Comparison of ENCODE assay signal across 29 mouse cellular contexts in genomic region chr7:24619671-24620397, GRCm38 (mm10). TPM values are rescaled to one million over a fixed set of nuclear protein-coding genes. Genes with fewer than 3 reads are reported as not detected.
DNase-seq lines count a peak whose midpoint lies in the region; ATAC-seq and TF ChIP-seq lines count a peak whose summit lies in the region.
"Had no signal": no experiment of that assay in that cellular context is flagged by ENCODE, and none has a peak within 500 bp of the region (broad histone marks: within the 10 kb centered on the region; RNA-seq: fewer than 3 reads in every experiment).

No protein-coding gene starts in this region.

- no peaks in the 10 kb centered on the region for H3K4me1 ChIP-seq in intestine, postnatal 0 days (replicated peaks; ENCODE audit: control insufficient read depth, insufficient read depth, low read length)
- H3K4me1 ChIP-seq in intestine, embryonic 15.5 days (replicated peaks) = no peaks in the 10 kb centered on the region
- H3K4me1 ChIP-seq in lung, postnatal 0 days (ENCODE audit: insufficient read depth, low read depth, low read length) = no peaks in the 10 kb centered on the region
- H3K4me1 ChIP-seq: forebrain, embryonic 15.5 days; heart, embryonic 10.5 days; midbrain, embryonic 15.5 days had no signal

- no peak overlapping the region for H3K4me3 ChIP-seq in intestine, postnatal 0 days (ENCODE audit: low read depth, low read length)
- no peak overlapping the region for H3K4me3 ChIP-seq in intestine, embryonic 15.5 days (replicated peaks)
- no peak overlapping the region for H3K4me3 ChIP-seq in lung, postnatal 0 days (ENCODE audit: low read depth, low read length)
- H3K4me3 ChIP-seq: embryonic facial prominence, embryonic 10.5 days; forebrain, embryonic 15.5 days; heart, embryonic 10.5 days; left cerebral cortex, adult 2 months; midbrain, embryonic 15.5 days had no signal

- H3K4me2 ChIP-seq in intestine, postnatal 0 days (replicated peaks; ENCODE audit: low read depth) = no peak overlapping the region
- no peak overlapping the region for H3K4me2 ChIP-seq in intestine, embryonic 15.5 days (replicated peaks)
- H3K4me2 ChIP-seq in lung, postnatal 0 days (replicated peaks; ENCODE audit: low read depth, low read length) = no peak overlapping the region
- H3K4me2 ChIP-seq: forebrain, embryonic 15.5 days; midbrain, embryonic 15.5 days had no signal

- ATAC-seq in intestine, postnatal 0 days = no peak
- no peak for ATAC-seq in intestine, embryonic 15.5 days
- no peak for ATAC-seq in lung, postnatal 0 days
- ATAC-seq: CD4-positive, CD25-positive, alpha-beta regulatory T cell, adult 4 months; forebrain, embryonic 15.5 days; hindbrain, embryonic 16.5 days; midbrain, embryonic 15.5 days had no signal

- TF ChIP-seq CTCF in intestine, postnatal 0 days (IDR thresholded peaks at IDR 0.05; ENCODE audit: low read depth) = 0 out of 2 replicates have a peak, but pooled peaks have one; percentile 26
- TF ChIP-seq CTCF in lung, postnatal 0 days (IDR thresholded peaks at IDR 0.05) = peak; percentile 9; the same call in 1 of the 2 replicates

- H3K36me3 ChIP-seq in intestine, postnatal 0 days (ENCODE audit: control insufficient read depth, insufficient read depth) = peaks cover 66% of the 10 kb centered on the region
- peaks cover 3% of the 10 kb centered on the region; the same call in 1 of the 2 replicates for H3K36me3 ChIP-seq in intestine, embryonic 15.5 days
- H3K36me3 ChIP-seq in lung, postnatal 0 days (ENCODE audit: insufficient read depth, low read length) = no peaks in the 10 kb centered on the region; the same call in 1 of the 2 replicates
- H3K36me3 ChIP-seq: embryonic facial prominence, embryonic 10.5 days; forebrain, embryonic 15.5 days; heart, embryonic 10.5 days; midbrain, embryonic 15.5 days had no signal

- H3K9me3 ChIP-seq in intestine, postnatal 0 days (ENCODE audit: control insufficient read depth) = 0 out of 2 replicates have a peak, but pooled peaks cover 4% of the 10 kb centered on the region
- no peaks in the 10 kb centered on the region for H3K9me3 ChIP-seq in intestine, embryonic 15.5 days
- H3K9me3 ChIP-seq in lung, postnatal 0 days (ENCODE audit: low read length) = no peaks in the 10 kb centered on the region
- H3K9me3 ChIP-seq: forebrain, embryonic 15.5 days; midbrain, embryonic 15.5 days had no signal

- no peaks in the 10 kb centered on the region for H3K27me3 ChIP-seq in intestine, postnatal 0 days (replicated peaks; ENCODE audit: control insufficient read depth, insufficient read depth, low read length)
- H3K27me3 ChIP-seq in intestine, embryonic 15.5 days (replicated peaks) = no peaks in the 10 kb centered on the region
- H3K27me3 ChIP-seq in lung, postnatal 0 days (replicated peaks; ENCODE audit: insufficient read depth, low read length) = no peaks in the 10 kb centered on the region
- H3K27me3 ChIP-seq: forebrain, embryonic 15.5 days; midbrain, embryonic 15.5 days had no signal

- H3K9ac ChIP-seq in intestine, postnatal 0 days (ENCODE audit: low read depth, low read length) = no peak overlapping the region
- H3K9ac ChIP-seq in intestine, embryonic 15.5 days = no peak overlapping the region
- no peak overlapping the region for H3K9ac ChIP-seq in lung, postnatal 0 days (replicated peaks; ENCODE audit: low read depth)
- H3K9ac ChIP-seq: forebrain, embryonic 15.5 days; midbrain, embryonic 15.5 days had no signal

- whole genome bisulfite sequencing in intestine, postnatal 0 days = 76% methylated on average over 13 of the region's 13 CpGs
- WGBS in intestine, embryonic 15.5 days = 65% methylated on average over 13 of the region's 13 CpGs
- 63% methylated on average over 13 of the region's 13 CpGs for WGBS in lung, postnatal 0 days

- H3K27ac ChIP-seq in intestine, postnatal 0 days (ENCODE audit: low read depth, low read length) = no peak overlapping the region
- no peak overlapping the region for H3K27ac ChIP-seq in intestine, embryonic 15.5 days
- H3K27ac ChIP-seq in lung, postnatal 0 days (ENCODE audit: low read length) = no peak overlapping the region
- H3K27ac ChIP-seq: embryonic facial prominence, embryonic 10.5 days; forebrain, embryonic 15.5 days; heart, embryonic 10.5 days; left cerebral cortex, adult 2 months; macrophage; midbrain, embryonic 15.5 days had no signal

- no peak for TF ChIP-seq EP300 in lung, postnatal 0 days (IDR thresholded peaks at IDR 0.05)

- DNase-seq in lung, postnatal 0 days (ENCODE audit: low spot score) = no peak
- no peak for DNase-seq in lung, postnatal 10 days
- peak; percentile 43 for DNase-seq in testis, postnatal 14 days (ENCODE audit: low spot score)
- DNase-seq in testis, postnatal 10 days (ENCODE audit: low spot score) = no peak
- peak; percentile 91 for DNase-seq in ZHBTc4 (ENCODE audit: low read depth, low spot score)
- DNase-seq in MN1 (ENCODE audit: low spot score) = no peak
- DNase-seq: adrenal gland, postnatal 36 days; cerebellum, postnatal 10 days; kidney, adult 11 months; layer of hippocampus, adult 9-11 months; lung, adult 2 months; right cerebral cortex, postnatal 14 days; thymus, adult 18-20 months had no signal

RNA-seq across cellular contexts. Expression of gene Phldb3, which starts 9.3 kb away (rescaled TPM):
- polyA plus RNA-seq in intestine, postnatal 0 days (2015; fragmentation: Nextera tagmentation; extraction: Ambion mirVana) = 0.65 and 0.85 TPM in 2 replicates
- polyA plus RNA-seq in intestine, embryonic 15.5 days (2015; fragmentation: Nextera tagmentation; extraction: Ambion mirVana) = 0.35 and 0.39 TPM in 2 replicates
- polyA plus RNA-seq in lung, postnatal 0 days (2015; fragmentation: Nextera tagmentation; extraction: Ambion mirVana) = 0.33 and 0.42 TPM in 2 replicates
- polyA plus RNA-seq: embryonic facial prominence, embryonic 10.5 days; forebrain, embryonic 15.5 days; heart, embryonic 10.5 days; hindbrain, embryonic 16.5 days; midbrain, embryonic 15.5 days had no signal

RNA-seq across cellular contexts. Expression of gene Lypd3, which starts 16.5 kb away (rescaled TPM):
- polyA plus RNA-seq in intestine, postnatal 0 days (2015; fragmentation: Nextera tagmentation; extraction: Ambion mirVana) = 0.13 and 0.17 TPM in 2 replicates
- polyA plus RNA-seq in intestine, embryonic 15.5 days (2015; fragmentation: Nextera tagmentation; extraction: Ambion mirVana) = 0.44 and 0.64 TPM in 2 replicates
- polyA plus RNA-seq in lung, postnatal 0 days (2015; fragmentation: Nextera tagmentation; extraction: Ambion mirVana) = not detected in 2 replicates
- polyA plus RNA-seq: CD4-positive, CD25-positive, alpha-beta regulatory T cell, adult 4 months; cortical plate, adult 2 months; macrophage; spleen, adult 2 months had no signal

RNA-seq across cellular contexts. Expression of gene Zfp575, which starts 32.4 kb away (rescaled TPM):
- polyA plus RNA-seq in intestine, postnatal 0 days (2015; fragmentation: Nextera tagmentation; extraction: Ambion mirVana) = 2.1 and 2.2 TPM in 2 replicates
- 3.2 and 3.6 TPM in 2 replicates for polyA plus RNA-seq in intestine, embryonic 15.5 days (2015; fragmentation: Nextera tagmentation; extraction: Ambion mirVana)
- polyA plus RNA-seq in lung, postnatal 0 days (2015; fragmentation: Nextera tagmentation; extraction: Ambion mirVana) = 1.5 TPM in 2 replicates

RNA-seq across cellular contexts. Expression of gene Ethe1, which starts 32.5 kb away (rescaled TPM):
- polyA plus RNA-seq in intestine, postnatal 0 days (2015; fragmentation: Nextera tagmentation; extraction: Ambion mirVana) = 17.9 and 25.4 TPM in 2 replicates
- 35.7 and 36.7 TPM in 2 replicates for polyA plus RNA-seq in intestine, embryonic 15.5 days (2015; fragmentation: Nextera tagmentation; extraction: Ambion mirVana)
- polyA plus RNA-seq in lung, postnatal 0 days (2015; fragmentation: Nextera tagmentation; extraction: Ambion mirVana) = 13.4 and 14.5 TPM in 2 replicates

RNA-seq across cellular contexts. Expression of gene Tex101, which starts 56.6 kb away (rescaled TPM):
- polyA plus RNA-seq in intestine, postnatal 0 days (2015; fragmentation: Nextera tagmentation; extraction: Ambion mirVana) = not detected in 2 replicates
- polyA plus RNA-seq in intestine, embryonic 15.5 days (2015; fragmentation: Nextera tagmentation; extraction: Ambion mirVana) = 0.14 and 0.15 TPM in 2 replicates
- polyA plus RNA-seq in lung, postnatal 0 days (2015; fragmentation: Nextera tagmentation; extraction: Ambion mirVana) = not detected in 2 replicates
- polyA plus RNA-seq: CD4-positive, CD25-positive, alpha-beta regulatory T cell, adult 4 months; cortical plate, adult 2 months; embryonic facial prominence, embryonic 10.5 days; forebrain, embryonic 15.5 days; gonadal fat pad, adult 2 months; heart, embryonic 10.5 days; heart, embryonic 16.5 days; hindbrain, embryonic 16.5 days; large intestine, adult 2 months; limb, embryonic 14.5 days; lung, adult 2 months; macrophage; midbrain, embryonic 15.5 days; spleen, adult 2 months had no signal

Comparison
In these comparisons a context has a peak if more than half of its experiments do, and no peak if none do; other contexts are left out.
1. DNase-seq: peak in testis, postnatal 14 days (single experiment) and ZHBTc4 (single experiment); none in lung, postnatal 0 days (single experiment), lung, postnatal 10 days (single experiment), testis, postnatal 10 days (single experiment) and MN1 (single experiment).